Mouse (Mus musculus) intestine, embryonic 14.5 days (tissue): ENCODE measurements around the gene Ankmy2. TPM values are rescaled to one million over a fixed set of nuclear protein-coding genes. Genes with fewer than 3 reads are reported as not detected.

Source experiments
- ATAC-seq: fragments of 200-750 bp; cut with Nextera tagmentation; replicated peaks from 2 replicates; pipeline ENCODE4 v1.8.0; 2017; ENCODE audit warnings: low read depth, moderate number of reproducible peaks, moderate TSS enrichment, moderate library complexity; ENCODE audit not compliant: low FRiP score, low TSS enrichment
- DNase-seq: peaks from one replicate; pipeline ENCODE4 v3.0.0-alpha.2; 2018; ENCODE audit warnings: low spot score
- H3K27ac ChIP-seq: fragments of 300-500 bp; sonication (generic); 2 replicates; pipeline ENCODE4 v1.5.1; 2014; ENCODE audit warnings: low read depth, mild to moderate bottlenecking, control low read depth
- H3K27me3 ChIP-seq: fragments of 300-500 bp; sonication (generic); replicated peaks from 2 replicates; pipeline ENCODE4 v1.6.1; 2014; ENCODE audit warnings: low read length, control low read depth; ENCODE audit not compliant: control insufficient read depth, insufficient read depth
- H3K36me3 ChIP-seq: fragments of 300-500 bp; sonication (generic); 2 replicates; pipeline ENCODE4 v1.6.1; 2014; ENCODE audit warnings: low read length, control low read depth; ENCODE audit not compliant: control insufficient read depth, insufficient read depth
- H3K4me1 ChIP-seq: fragments of 300-500 bp; sonication (generic); replicated peaks from 2 replicates; pipeline ENCODE4 v1.6.1; 2014; ENCODE audit warnings: low read length, control low read depth, mixed read lengths; ENCODE audit not compliant: control insufficient read depth, insufficient read depth
- H3K4me2 ChIP-seq: fragments of 300-500 bp; sonication (generic); 2 replicates; pipeline ENCODE4 v1.6.1; 2014; ENCODE audit warnings: low read length
- H3K4me3 ChIP-seq: fragments of 300-500 bp; sonication (generic); 2 replicates; pipeline ENCODE4 v1.5.1; 2014; ENCODE audit warnings: low read depth, low read length, control low read depth, mixed read lengths
- H3K9ac ChIP-seq: fragments of 300-500 bp; sonication (generic); 2 replicates; pipeline ENCODE4 v1.6.1; 2014; ENCODE audit warnings: mild to moderate bottlenecking, low read length
- H3K9me3 ChIP-seq: fragments of 300-500 bp; sonication (generic); 2 replicates; pipeline ENCODE4 v1.6.1; 2016; ENCODE audit warnings: low read length, control low read depth; ENCODE audit not compliant: control insufficient read depth
- WGBS: fragments of 180-500 bp; shearing (Covaris S2); extraction: QIAGEN DNeasy Blood & Tissue Kit; methylation state at CpG from one replicate; pipeline ENCODE4 v1.1.7; 2014; 5-methylcytosine and 5-hydroxymethylcytosine counted together
- polyA plus RNA-seq: library from polyadenylated mRNA; unstranded; fragments of >200 nt; fragmentation: Nextera tagmentation; extraction: Ambion mirVana; gene quantifications from 2 replicates; pipeline ENCODE4 v1.2.1, GENCODE M21; 2014

Gene Ankmy2
- polyA plus RNA-seq, 1 experiment from 2014 or later: 38.8 TPM

- Histone ChIP-seq H3K36me3 (peaks cover 44% of the 10 kb centered on the region), H3K4me3 (no peak overlapping the region)
- no peak for ATAC-seq
Observed at GRCm38 (mm10) chr12:36132254-36132653, 24.7 kb upstream of the Ankmy2 start.

GRCm38 (mm10) chr12:36132668-36133067, 24.2 kb upstream of the Ankmy2 start:
- H3K27me3 ChIP-seq: no peaks in the 10 kb centered on the region
- no peaks in the 10 kb centered on the region for H3K9me3 ChIP-seq
- peaks cover 44% of the 10 kb centered on the region for H3K36me3 ChIP-seq
- ATAC-seq (no peak), DNase-seq (no peak)
- no peak overlapping the region for H3K9ac ChIP-seq
- WGBS: 95% methylated on average over 3 of the region's 3 CpGs
- no peak overlapping the region for H3K27ac ChIP-seq
- no peak overlapping the region for H3K4me2 ChIP-seq
- H3K4me1 ChIP-seq: no peaks in the 10 kb centered on the region
- no peak overlapping the region for H3K4me3 ChIP-seq

More at GRCm38 (mm10) chr12:36132254-36132653, 24.7 kb upstream of the Ankmy2 start:
- WGBS: 97% methylated on average over 2 of the region's 2 CpGs
- no peak overlapping the region for H3K4me2 ChIP-seq
- H3K27me3 ChIP-seq: no peaks in the 10 kb centered on the region
- H3K9me3 ChIP-seq: no peaks in the 10 kb centered on the region
- H3K9ac ChIP-seq: no peak overlapping the region
- DNase-seq: no peak
- no peaks in the 10 kb centered on the region for H3K4me1 ChIP-seq
- H3K27ac ChIP-seq: no peak overlapping the region

DNA sequence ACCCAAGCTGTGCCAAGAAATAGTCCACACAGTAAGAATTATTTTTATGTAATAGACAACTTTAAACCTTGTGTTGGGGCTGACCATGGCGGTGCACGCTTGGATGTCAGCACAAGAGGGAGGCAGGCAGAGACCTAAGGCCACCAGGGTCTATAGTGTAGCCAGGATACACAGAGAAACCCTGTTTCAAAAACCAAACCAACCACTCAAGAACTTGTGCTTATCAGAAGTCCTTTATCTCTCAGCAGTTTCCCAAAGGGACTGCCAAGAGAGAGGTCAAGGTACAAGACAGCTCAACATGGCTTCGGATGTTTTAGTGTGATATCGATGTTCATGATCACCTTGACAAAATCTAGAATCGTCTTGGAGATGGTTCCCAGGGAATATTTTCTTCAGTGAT, 23.4 kb upstream of the Ankmy2 start:
- no peak for ATAC-seq
- Histone ChIP-seq H3K4me1 (no peaks in the 10 kb centered on the region), H3K9me3 (no peaks in the 10 kb centered on the region), H3K36me3 (peaks cover 44% of the 10 kb centered on the region), H3K27ac (no peak overlapping the region), H3K27me3 (no peaks in the 10 kb centered on the region), H3K4me2 (no peak overlapping the region), H3K9ac (no peak overlapping the region), H3K4me3 (no peak overlapping the region)
- 95% methylated on average over 5 of the region's 5 CpGs for WGBS
- DNase-seq: no peak

DNA sequence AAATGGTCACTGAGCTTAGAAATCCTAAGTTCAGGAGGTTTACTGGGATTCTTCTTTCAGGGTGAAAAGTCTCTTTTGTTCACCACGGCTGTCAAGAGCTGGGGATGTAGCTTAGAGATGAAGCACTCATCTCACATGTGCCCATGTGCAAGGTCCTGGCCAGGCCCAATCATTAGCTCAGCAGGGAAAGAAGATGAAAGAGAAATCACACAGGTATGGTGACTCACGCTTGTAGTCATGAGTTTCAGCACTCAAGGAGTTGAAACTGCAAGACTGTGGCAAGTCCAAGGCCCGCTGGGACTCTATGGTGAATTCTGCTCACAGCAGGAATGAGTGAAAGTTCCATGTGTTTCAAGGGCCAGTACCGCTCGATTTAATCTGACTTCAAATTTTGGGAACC, 22.8 kb upstream of the Ankmy2 start:
- WGBS: 97% methylated on average over 5 of the region's 5 CpGs
- ATAC-seq: no peak

DNA sequence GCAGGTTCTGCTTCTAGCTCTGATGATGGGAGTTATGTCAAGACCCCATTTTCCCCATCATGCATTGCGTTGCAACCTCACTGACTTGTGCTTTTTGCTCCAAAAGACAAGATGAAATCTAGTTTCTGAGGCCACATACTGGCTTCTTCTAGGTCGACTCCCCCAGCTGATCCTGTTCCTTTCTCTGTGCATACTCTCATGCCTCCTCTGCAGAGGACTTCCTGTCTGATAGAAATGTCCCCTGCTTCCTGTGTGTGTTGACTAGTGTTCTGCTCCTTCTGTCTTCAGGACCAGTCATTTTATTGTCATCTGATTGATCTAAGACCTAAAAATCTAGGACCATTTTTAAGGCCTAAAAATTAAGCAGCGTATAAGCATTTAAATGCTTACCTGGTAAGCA, 21.5 kb upstream of the Ankmy2 start:
- no peaks in the 10 kb centered on the region for H3K27me3 ChIP-seq
- no peaks in the 10 kb centered on the region for H3K4me1 ChIP-seq
- H3K9me3 ChIP-seq: no peaks in the 10 kb centered on the region
- WGBS: 89% methylated on average over 3 of the region's 3 CpGs
- H3K36me3 ChIP-seq: peaks cover 33% of the 10 kb centered on the region
- no peak overlapping the region for H3K4me3 ChIP-seq
- no peak overlapping the region for H3K9ac ChIP-seq
- H3K4me2 ChIP-seq: no peak overlapping the region
- H3K27ac ChIP-seq: no peak overlapping the region
- ATAC-seq (no peak), DNase-seq (no peak)

More for the DNA sequence above, 22.8 kb upstream of the Ankmy2 start:
- Histone ChIP-seq H3K27ac (no peak overlapping the region), H3K9me3 (no peaks in the 10 kb centered on the region), H3K4me3 (no peak overlapping the region), H3K4me1 (no peaks in the 10 kb centered on the region), H3K9ac (no peak overlapping the region), H3K36me3 (peaks cover 38% of the 10 kb centered on the region), H3K4me2 (no peak overlapping the region), H3K27me3 (no peaks in the 10 kb centered on the region)
- no peak for DNase-seq

- H3K36me3 ChIP-seq: peaks cover 27% of the 10 kb centered on the region
- no peaks in the 10 kb centered on the region for H3K4me1 ChIP-seq
- H3K4me3 ChIP-seq: no peak overlapping the region
- no peak overlapping the region for H3K9ac ChIP-seq
- 91% methylated on average over 8 of the region's 8 CpGs for WGBS
- H3K27ac ChIP-seq: no peak overlapping the region
- H3K4me2 ChIP-seq: no peak overlapping the region
- DNase-seq (no peak), ATAC-seq (no peak)
- H3K27me3 ChIP-seq: no peaks in the 10 kb centered on the region
- H3K9me3 ChIP-seq: no peaks in the 10 kb centered on the region
Observed at GRCm38 (mm10) chr12:36136285-36136684, 20.6 kb upstream of the Ankmy2 start.

DNA sequence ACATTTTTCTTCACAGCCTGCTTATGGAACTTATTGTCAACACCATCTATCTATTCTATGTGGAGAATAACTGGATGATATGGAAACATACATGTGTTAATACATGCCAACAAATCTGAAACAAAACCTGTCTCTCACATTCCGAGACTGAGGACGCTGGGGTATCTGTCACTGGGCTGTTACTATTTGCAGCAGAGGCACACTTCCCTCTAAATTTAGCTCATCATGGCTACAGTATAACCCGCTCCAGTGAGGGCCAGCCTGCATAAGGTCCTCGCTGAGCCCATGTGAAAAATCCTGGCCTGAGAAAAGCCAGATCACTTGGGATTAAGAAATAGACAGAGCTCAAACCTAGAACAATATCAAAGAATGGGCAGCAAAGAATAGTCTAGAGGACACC, 19.7 kb upstream of the Ankmy2 start:
- DNase-seq: no peak
- ATAC-seq: no peak
- no peak overlapping the region for H3K27ac ChIP-seq
- H3K4me2 ChIP-seq: no peak overlapping the region
- no peak overlapping the region for H3K9ac ChIP-seq
- no peak overlapping the region for H3K4me3 ChIP-seq
- H3K4me1 ChIP-seq: no peaks in the 10 kb centered on the region
- WGBS: 85% methylated on average over 4 of the region's 4 CpGs
- peaks cover 19% of the 10 kb centered on the region for H3K36me3 ChIP-seq
- no peaks in the 10 kb centered on the region for H3K9me3 ChIP-seq
- no peaks in the 10 kb centered on the region for H3K27me3 ChIP-seq

- no peaks in the 10 kb centered on the region for H3K4me1 ChIP-seq
Observed at GRCm38 (mm10) chr12:36140401-36140800, 16.5 kb upstream of the Ankmy2 start.

GRCm38 (mm10) chr12:36146230-36147011, 10.5 kb upstream of the Ankmy2 start:
- Histone ChIP-seq H3K27me3 (no peaks in the 10 kb centered on the region), H3K4me1 (no peaks in the 10 kb centered on the region), H3K4me3 (no peak overlapping the region), H3K27ac (no peak overlapping the region), H3K36me3 (no peaks in the 10 kb centered on the region), H3K9ac (no peak overlapping the region), H3K4me2 (no peak overlapping the region), H3K9me3 (no peaks in the 10 kb centered on the region)
- ATAC-seq: no peak
- 88% methylated on average over 3 of the region's 3 CpGs for WGBS
- no peak for DNase-seq

More at GRCm38 (mm10) chr12:36140401-36140800, 16.5 kb upstream of the Ankmy2 start:
- Histone ChIP-seq H3K27ac (no peak overlapping the region), H3K9ac (no peak overlapping the region), H3K4me3 (no peak overlapping the region), H3K36me3 (peaks cover 6% of the 10 kb centered on the region; the same call in 1 of the 2 replicates), H3K9me3 (no peaks in the 10 kb centered on the region), H3K27me3 (no peaks in the 10 kb centered on the region), H3K4me2 (no peak overlapping the region)
- ATAC-seq: no peak
- WGBS: 89% methylated on average over 6 of the region's 6 CpGs
- no peak for DNase-seq
